Mouse (Mus musculus) gastrocnemius, adult 8-10 months (tissue): ENCODE measurements around the gene Npas1. TPM values are rescaled to one million over a fixed set of nuclear protein-coding genes. Genes with fewer than 3 reads are reported as not detected.
A peak's percentile ranks its signal among the peaks of the same experiment; 100 is the strongest.

Experiments
- DNase-seq, 2 experiments: peaks; one replicate each; pipeline ENCODE4 v3.0.0; 2022; ENCODE audit warnings: low spot score in 2 of 2
- total RNA-seq, 4 experiments: library from RNA; stranded (reverse); gene quantifications; 2 replicates each; pipeline ENCODE4 v1.2.4; 2022

Npas1 gene
- total RNA-seq, 4 experiments from 2014 or later: not detected

GRCm38 (mm10) chr7:16471549-16471948 is 6.0 kb downstream of the Npas1 start:
- DNase-seq: no peak

GRCm38 (mm10) chr7:16468115-16468514 is 9.4 kb downstream of the Npas1 start:
- DNase-seq: no peak

DNA sequence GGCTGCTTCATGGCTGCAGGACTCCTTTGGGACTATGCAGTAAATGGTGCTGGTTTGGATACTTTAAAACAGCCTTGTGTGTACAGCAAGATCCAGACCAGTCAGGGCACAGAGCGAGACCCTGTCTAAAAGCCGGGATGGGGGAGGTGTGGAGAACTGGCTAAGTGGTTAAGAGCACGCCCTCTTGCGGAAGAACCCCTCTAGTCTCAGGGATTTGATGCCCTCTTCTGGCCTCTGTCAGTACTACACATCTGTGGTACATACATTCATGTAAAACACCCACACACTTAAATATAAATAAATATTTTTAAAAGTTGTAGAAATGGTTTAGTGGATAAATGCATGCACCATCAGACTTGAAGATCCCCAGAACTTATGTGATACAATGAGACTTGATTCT is 11.0 kb downstream of the Npas1 start:
- no peak for DNase-seq

DNA sequence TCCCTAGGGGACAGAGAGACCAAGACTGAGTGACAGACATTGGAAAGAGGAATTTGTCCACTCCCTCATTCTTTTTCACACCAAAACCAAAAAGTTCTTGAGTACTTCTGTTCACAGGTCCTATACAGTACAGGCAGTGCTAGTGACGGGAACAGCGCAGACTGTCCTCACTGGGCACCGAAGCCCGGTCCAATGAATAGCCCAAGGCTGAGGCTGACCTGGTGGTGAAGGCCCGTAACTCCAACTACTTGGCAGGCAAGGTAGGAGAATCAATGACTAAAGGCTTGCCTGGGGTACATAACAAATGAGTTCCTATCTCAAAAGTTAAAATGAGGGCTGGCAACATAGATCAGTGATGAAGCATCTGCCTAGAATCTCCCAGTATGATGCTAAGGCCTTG is 12.0 kb downstream of the Npas1 start:
- DNase-seq: no peak

DNA sequence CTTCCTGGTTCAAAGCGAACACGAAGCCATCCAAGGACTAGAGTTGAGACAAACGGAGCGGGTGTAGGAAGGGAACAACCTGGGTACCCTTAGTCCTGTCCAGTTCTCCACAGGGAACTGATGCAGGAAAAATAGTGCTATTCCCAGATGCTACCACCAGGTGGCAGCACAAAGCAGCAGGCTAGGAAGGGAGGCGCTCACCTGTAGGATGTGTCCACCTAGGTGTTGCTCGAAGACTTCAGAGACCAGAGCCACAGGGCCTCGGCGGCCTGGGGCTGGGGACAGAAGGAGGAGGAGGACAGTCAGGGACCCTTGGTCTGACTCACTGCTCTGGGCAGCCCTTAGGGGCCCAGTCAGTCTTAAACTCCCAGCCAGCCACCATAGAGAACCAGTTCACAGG is 12.4 kb downstream of the Npas1 start:
- DNase-seq: peak in 1 of 2 experiments; percentile 37

GRCm38 (mm10) chr7:16463214-16463613 is 14.3 kb downstream of the Npas1 start:
- peak; percentile 44 to 58 for DNase-seq

- no peak for DNase-seq
Measured at GRCm38 (mm10) chr7:16461705-16462104, 15.8 kb downstream of the Npas1 start.

DNA sequence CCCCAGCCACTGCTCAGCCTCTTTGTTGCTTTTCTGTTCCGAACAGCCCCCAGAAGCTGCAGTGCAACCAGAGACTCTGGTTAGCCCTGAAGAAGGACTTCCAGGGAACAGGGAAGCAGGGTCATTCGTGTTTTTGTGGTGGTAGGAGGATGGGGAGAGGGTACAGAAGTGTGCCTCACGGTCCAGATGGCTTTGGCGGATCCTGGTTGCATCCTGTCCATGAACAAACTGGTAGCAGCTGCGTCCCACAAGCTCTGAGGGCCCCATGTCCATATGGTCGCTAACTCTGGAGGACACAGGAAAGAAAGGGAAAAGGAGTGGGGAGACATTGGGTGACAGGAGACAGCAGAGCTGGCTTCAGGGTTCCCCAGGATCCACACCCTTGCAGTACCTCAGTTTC is 16.4 kb downstream of the Npas1 start:
- no peak for DNase-seq

- DNase-seq: no peak
Measured at GRCm38 (mm10) chr7:16460566-16460965, 17.0 kb downstream of the Npas1 start.

DNA sequence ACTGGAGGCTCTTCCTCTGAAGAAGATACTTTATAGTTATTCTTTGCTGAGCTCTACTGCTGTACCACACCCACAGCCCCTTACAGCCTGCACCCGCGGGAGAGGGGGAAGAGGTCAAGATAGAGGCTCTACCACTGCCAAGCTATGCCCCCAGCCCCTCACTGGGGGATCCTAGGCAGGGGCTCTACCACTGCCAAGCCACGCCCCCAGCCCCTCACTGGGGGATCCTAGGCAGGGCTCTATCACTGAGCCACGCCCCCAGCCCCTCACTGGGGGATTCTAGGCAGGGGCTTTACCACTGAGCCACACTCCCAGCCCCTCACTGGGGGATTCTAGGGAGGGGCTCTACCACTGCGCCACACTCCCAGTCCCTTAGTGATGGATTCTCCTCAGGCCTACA is 21.2 kb downstream of the Npas1 start:
- no peak for DNase-seq

GRCm38 (mm10) chr7:16455016-16455415 is 22.5 kb downstream of the Npas1 start:
- DNase-seq: no peak

DNA sequence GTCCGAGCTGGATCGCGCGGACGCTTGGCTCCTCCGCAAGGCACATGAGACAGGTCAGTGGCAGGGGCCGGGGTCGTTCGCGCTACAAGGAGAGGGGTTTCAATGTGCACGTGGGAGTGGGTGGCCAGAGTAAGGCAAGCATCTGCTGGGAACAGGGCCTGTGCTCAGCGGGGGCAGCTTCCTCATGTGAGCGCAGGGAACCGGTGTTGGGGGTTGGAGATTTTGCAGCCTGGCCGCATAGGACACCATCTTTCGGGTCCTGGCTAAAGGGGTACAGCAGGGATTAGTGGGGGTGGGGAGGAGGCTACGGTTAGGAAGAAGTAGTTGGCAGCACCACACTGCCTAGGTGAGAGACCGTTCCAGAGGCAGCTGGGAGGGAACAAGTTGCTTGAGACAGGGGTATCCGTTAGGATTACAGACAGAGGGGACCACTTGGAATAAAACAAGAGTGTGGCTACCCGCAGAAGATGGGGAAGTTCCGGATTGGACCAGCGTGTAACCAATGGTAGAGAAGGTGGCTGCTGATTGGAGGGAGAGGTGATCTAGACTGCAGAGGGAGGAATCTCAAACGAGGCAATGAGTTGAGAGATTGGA is 24.3 kb downstream of the Npas1 start:
- no peak for DNase-seq

DNA sequence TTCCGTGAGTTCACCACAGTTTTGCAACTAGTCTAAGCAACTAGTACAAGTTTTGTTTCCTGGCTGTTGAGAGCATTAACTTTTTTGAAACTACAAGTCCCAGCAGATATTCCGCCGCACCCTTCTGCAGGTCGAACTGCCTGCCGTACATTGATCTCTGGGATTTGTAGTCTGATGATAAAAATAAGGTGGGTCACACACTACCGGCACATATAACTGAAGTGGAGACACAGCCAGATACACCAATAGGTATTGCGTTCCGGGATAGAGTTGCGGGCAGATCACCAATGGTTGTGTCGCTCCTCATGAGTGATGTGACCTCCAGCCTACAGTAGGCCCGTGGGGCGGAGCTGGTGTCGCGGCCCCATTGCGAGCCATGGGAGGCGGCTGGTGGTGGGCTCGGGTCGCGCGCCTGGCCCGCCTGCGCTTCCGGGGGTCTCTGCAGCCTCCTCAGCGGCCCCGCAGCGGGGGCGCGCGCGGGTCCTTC is 24.9 kb downstream of the Npas1 start, which contains the start of gene Tmem160:
Tmem160 (plus strand) TSS at position 193 of the 487 bp plus-strand sequence.
- DNase-seq: peak; percentile 84 to 90

- DNase-seq: no peak
Measured at GRCm38 (mm10) chr7:16451656-16452055, 25.9 kb downstream of the Npas1 start.

GRCm38 (mm10) chr7:16441241-16441640 is 36.3 kb downstream of the Npas1 start:
- no peak for DNase-seq

- no peak for DNase-seq
Measured at GRCm38 (mm10) chr7:16435088-16435487, 42.4 kb downstream of the Npas1 start.

GRCm38 (mm10) chr7:16433352-16433971 is 44.1 kb downstream of the Npas1 start:
- DNase-seq: no peak

GRCm38 (mm10) chr7:16426129-16426729 is 51.3 kb downstream of the Npas1 start:
- DNase-seq: peak; percentile 62 to 75

DNA sequence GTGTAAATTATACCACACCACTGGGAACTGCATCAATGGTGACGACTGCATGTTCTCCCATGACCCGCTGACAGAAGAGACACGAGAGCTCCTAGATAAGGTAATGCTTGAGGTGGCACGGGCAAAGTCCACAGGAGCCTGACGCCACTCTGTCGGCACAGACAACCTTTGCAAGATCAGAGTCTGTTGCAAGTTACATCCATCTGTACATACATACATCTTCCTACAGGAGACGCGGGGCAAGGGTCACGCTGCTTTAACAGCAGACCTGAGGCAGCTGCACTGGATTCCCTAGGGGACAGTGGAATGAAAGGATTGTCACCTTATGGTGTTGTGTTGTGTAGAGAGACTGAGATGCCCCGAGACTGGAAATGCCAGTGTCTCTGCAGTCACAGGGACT is 51.8 kb downstream of the Npas1 start:
- no peak for DNase-seq

- no peak for DNase-seq
Measured at GRCm38 (mm10) chr7:16423731-16424130, 53.8 kb downstream of the Npas1 start.

DNA sequence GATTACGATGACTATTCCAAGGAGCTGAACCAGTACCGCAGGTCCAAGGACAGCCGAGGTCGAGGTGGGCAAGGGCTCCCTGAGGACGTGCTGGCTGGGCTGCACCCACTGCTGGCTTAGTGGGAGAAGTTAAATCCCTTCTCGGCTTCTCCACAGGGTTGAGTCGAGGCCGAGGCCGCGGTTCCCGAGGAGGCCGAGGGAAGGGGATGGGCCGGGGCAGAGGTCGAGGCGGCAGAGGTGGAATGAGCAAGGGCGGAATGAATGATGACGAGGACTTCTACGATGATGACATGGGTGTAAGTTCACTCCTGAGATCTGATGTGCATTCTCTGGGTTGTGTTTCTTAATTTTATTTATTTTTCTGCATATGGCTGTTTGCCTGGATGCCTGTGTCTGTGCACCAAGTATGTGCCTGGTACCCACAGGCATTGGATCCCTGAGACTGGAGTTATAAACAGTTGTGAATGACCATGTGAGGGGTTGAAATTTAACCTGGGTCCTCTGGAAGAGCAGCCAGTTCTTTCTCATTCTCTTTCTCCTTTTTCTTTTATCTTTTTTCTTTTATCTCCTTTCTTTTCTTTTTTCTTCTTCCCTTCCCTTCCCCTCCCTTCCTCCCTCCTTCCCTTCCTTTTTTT is 55.2 kb downstream of the Npas1 start:
- DNase-seq: no peak

DNA sequence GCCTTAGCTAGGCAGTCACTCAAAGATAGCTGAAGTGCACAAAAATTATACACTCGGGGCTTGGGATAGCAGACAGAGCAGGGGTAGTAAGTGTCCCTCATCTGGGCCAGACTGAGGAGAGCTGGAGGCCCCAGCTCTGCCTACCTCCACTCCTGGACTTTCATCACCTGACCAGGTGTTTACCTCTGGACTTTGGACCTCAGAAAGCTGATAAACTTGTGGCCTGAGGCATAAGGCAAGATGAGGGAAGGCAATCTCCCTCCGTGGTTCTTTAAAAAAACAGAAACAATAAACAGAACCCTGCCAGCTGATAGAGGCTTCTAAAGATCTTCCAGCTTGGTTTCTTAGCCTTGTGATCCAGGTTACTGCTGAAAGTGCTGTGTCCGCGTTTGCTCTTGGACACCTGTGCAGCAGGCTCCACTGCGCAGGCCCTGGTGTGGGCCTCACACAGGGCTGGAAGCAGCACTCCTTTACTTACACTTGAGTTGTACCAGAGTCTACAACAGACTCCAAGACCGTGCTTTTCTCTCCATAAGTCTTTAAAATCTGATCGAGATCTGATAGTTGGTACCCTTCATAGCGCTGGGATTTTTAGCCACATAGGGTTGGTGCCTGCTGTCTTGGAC is 56.9 kb downstream of the Npas1 start:
- DNase-seq: no peak
